Mouse (Mus musculus) neural tube, embryonic 11.5 days (tissue): ENCODE measurements around the gene Card14. TPM values are rescaled to one million over a fixed set of nuclear protein-coding genes. Genes with fewer than 3 reads are reported as not detected.
A peak's percentile ranks its signal among the peaks of the same experiment; 100 is the strongest.

Experiments
- ATAC-seq: fragments of 200-750 bp; cut with Nextera tagmentation; 2 replicates; pipeline ENCODE4 v1.8.0; 2017; ENCODE audit warnings: moderate number of reproducible peaks, mild to moderate bottlenecking, moderate TSS enrichment, moderate library complexity; ENCODE audit not compliant: insufficient read depth, low FRiP score, low TSS enrichment
- DNase-seq: peaks from one replicate; pipeline ENCODE4 v3.0.0-alpha.2; 2015; ENCODE audit warnings: low spot score
- H3K27ac ChIP-seq: fragments of 300-500 bp; sonication (generic); 2 replicates; pipeline ENCODE4 v1.5.1; 2014; ENCODE audit warnings: low read depth, mild to moderate bottlenecking, low read length
- H3K27me3 ChIP-seq: fragments of 300-500 bp; sonication (generic); 2 replicates; pipeline ENCODE4 v1.6.1; 2014; ENCODE audit warnings: mild to moderate bottlenecking, low read length, mixed read lengths; ENCODE audit not compliant: control insufficient read depth, insufficient read depth
- H3K36me3 ChIP-seq: fragments of 300-500 bp; sonication (generic); 2 replicates; pipeline ENCODE4 v1.6.1; 2014; ENCODE audit warnings: mild to moderate bottlenecking, low read length, moderate library complexity, mixed read lengths; ENCODE audit not compliant: control insufficient read depth, insufficient read depth
- H3K4me1 ChIP-seq: fragments of 300-500 bp; sonication (generic); 2 replicates; pipeline ENCODE4 v1.6.1; 2014; ENCODE audit warnings: low read length, mixed read lengths; ENCODE audit not compliant: control insufficient read depth, insufficient read depth
- H3K4me2 ChIP-seq: fragments of 300-500 bp; sonication (generic); 2 replicates; pipeline ENCODE4 v1.6.1; 2014; ENCODE audit warnings: low read depth, mild to moderate bottlenecking, moderate library complexity
- H3K4me3 ChIP-seq: fragments of 300-500 bp; sonication (generic); 2 replicates; pipeline ENCODE4 v1.5.1; 2014; ENCODE audit warnings: low read depth, low read length
- H3K9ac ChIP-seq: fragments of 300-500 bp; sonication (generic); 2 replicates; pipeline ENCODE4 v1.6.1; 2014; ENCODE audit warnings: mild to moderate bottlenecking, low read length
- H3K9me3 ChIP-seq: fragments of 300-500 bp; sonication (generic); 2 replicates; pipeline ENCODE4 v1.6.1; 2016; ENCODE audit warnings: low read length; ENCODE audit not compliant: control insufficient read depth
- WGBS: fragments of 180-500 bp; shearing (Covaris S2); extraction: QIAGEN DNeasy Blood & Tissue Kit; methylation state at CpG from one replicate; pipeline ENCODE4 v1.1.7; 2014; 5-methylcytosine and 5-hydroxymethylcytosine counted together
- polyA plus RNA-seq: library from polyadenylated mRNA; unstranded; fragments of >200 nt; fragmentation: Nextera tagmentation; extraction: Ambion mirVana; gene quantifications from 2 replicates; pipeline ENCODE4 v1.2.1, GENCODE M21; 2014

The Card14 gene
- polyA plus RNA-seq, 1 experiment from 2014 or later: not detected

DNA sequence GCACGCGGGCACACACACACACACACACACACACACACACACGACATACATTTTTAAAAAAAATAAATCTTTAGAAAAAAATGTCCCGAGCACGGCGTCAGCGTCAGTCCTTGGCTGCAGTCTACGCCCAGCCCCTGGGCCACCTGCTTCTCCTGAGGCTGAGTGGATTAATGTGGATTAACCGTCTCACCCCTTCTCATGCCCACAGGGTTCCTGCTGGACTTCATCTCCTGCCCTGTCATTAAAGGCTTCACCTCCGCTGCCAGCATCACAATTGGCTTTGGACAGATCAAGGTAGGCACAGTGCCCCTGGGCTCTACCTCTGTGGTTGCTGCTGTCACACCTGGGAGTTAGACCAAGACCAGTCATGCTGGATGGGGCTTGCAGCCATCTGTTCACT, 51.5 kb downstream of the Card14 start:
- DNase-seq (no peak), ATAC-seq (no peak)
- H3K27me3 ChIP-seq: no peaks in the 10 kb centered on the region
- no peak overlapping the region for H3K27ac ChIP-seq
- H3K9me3 ChIP-seq: no peaks in the 10 kb centered on the region
- H3K4me2 ChIP-seq: no peak overlapping the region
- no peak overlapping the region for H3K4me3 ChIP-seq
- no peak overlapping the region for H3K9ac ChIP-seq
- H3K4me1 ChIP-seq: peaks cover 22% of the 10 kb centered on the region
- 94% methylated on average over 10 of the region's 10 CpGs for WGBS
- no peaks in the 10 kb centered on the region for H3K36me3 ChIP-seq

DNA sequence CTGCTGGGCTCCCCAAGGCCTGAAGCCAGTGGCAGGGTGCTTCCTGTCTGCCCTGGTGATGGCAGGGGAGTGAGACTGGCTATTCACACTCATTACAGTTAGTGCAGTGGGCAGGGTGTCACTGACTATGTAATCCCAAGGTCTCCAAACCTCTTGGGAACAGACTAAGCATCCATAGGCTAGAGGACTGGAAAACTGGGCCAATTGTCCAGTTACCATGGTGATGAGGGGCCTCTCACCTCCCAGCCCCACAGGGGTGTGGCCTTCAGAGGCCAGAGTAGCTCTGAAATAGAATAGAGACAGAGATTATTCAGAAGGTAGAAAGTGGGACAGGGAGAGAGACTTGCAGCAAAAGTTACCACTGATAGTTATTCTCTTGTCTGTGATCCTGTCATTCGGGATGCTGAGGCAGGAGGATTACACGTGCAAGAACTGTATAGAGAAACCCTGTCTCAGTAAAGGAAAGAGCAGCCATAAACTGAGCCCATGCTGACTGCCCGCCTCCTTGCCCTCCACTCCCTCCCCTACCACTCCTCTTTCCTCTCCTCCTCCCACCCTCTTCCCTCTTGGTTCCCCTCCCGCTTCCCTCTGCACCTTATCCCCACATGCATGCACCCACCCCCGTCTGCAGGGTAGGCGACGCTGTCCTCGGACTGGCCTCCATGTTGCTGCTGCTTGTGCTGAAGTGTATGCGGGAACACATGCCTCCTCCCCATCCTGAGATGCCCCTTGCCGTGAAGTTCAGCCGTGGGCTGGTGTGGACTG, 55.4 kb downstream of the Card14 start:
- 26% methylated on average over 11 of the region's 11 CpGs for WGBS
- peak overlapping the region; percentile 22 for H3K9ac ChIP-seq
- H3K9me3 ChIP-seq: no peaks in the 10 kb centered on the region
- no peak overlapping the region for H3K27ac ChIP-seq
- H3K27me3 ChIP-seq: no peaks in the 10 kb centered on the region
- no peak for ATAC-seq
- H3K4me1 ChIP-seq: peaks cover 12% of the 10 kb centered on the region
- peak; percentile 28 for DNase-seq
- H3K4me2 ChIP-seq: peak overlapping the region; percentile 36
- no peak overlapping the region for H3K4me3 ChIP-seq
- H3K36me3 ChIP-seq: no peaks in the 10 kb centered on the region

DNA sequence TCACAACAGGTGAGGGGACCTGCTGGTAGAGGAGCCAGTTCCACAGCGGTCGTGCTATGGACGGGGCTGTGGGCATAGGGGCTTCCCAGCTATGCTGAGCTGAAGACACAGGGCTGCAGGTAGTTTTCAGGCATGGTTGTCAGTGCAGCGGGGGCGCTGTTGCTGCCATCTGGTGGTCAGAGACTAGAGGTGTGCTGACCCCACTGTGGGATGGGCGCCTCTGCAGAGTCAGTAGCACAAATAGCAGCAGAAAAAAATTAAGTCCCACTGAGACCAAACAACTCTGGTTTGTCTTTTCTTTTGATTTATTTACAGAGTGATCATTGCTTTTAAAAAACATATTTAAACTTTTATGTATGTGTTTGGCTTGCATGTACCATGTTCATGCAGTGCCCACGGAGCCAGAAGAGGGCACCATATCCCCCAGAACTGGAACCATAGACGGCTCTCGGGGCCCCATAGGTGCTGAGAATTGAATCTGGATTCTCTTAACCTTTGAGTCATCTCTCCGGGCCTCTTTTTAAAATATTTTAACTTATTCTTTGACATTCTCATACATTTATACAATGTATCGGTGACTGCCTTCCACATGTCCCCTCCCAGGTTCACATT, 56.1 kb downstream of the Card14 start:
- Histone ChIP-seq H3K27me3 (no peaks in the 10 kb centered on the region), H3K36me3 (no peaks in the 10 kb centered on the region), H3K4me2 (peak overlapping the region; percentile 36), H3K4me1 (peaks cover 12% of the 10 kb centered on the region), H3K9ac (peak overlapping the region; percentile 18; the same call in 1 of the 2 replicates), H3K27ac (no peak overlapping the region), H3K9me3 (no peaks in the 10 kb centered on the region), H3K4me3 (no peak overlapping the region)
- 28% methylated on average over 11 of the region's 11 CpGs for WGBS
- DNase-seq (peak; percentile 83), ATAC-seq (peak; percentile 61)

DNA sequence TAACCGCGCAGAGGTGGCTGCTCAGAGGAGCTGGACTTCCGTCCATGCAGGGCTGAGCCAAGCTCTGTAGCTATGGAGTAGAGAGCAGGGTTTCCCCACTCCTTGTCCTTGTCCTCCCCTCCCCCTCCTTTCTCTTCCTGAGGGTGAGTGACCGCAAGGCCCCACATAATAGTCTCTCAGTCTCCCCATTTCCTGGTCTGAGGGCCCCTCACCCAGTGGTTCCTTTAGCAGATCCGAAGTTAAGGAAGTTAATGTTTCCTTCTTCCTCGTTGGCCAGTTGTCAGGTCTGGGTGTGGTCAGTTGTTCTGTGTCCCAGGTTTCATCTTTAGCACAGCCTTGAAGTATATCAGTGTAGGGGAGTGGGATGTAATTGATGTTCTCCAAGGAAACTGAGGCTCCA, 67.9 kb downstream of the Card14 start:
- H3K27ac ChIP-seq: no peak overlapping the region
- H3K36me3 ChIP-seq: no peaks in the 10 kb centered on the region; the same call in 1 of the 2 replicates
- no peak for DNase-seq
- no peak for ATAC-seq
- H3K4me2 ChIP-seq: no peak overlapping the region
- H3K4me1 ChIP-seq: no peaks in the 10 kb centered on the region
- H3K9me3 ChIP-seq: no peaks in the 10 kb centered on the region
- H3K9ac ChIP-seq: no peak overlapping the region
- 84% methylated on average over 6 of the region's 6 CpGs for WGBS
- no peaks in the 10 kb centered on the region for H3K27me3 ChIP-seq
- no peak overlapping the region for H3K4me3 ChIP-seq

DNA sequence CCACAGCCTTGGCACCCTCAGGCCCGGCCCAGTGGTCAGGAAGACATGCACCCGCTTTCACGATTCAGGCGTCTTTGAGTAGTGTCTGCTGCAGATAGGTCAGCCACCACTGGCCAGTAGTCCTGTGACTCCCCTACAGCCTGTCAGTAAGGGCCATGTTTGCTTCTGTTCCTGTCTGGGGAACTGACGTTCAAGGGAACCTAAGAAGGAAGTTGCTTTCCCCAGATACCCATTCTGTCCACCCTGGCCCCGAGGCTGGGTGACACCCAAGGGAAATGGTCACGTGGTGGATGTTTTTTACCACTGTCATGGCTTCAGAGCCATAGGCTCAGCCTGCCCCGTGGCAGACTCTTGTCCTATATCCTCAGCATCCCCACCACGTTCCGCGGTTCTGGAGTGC, 69.8 kb downstream of the Card14 start:
- Histone ChIP-seq H3K27me3 (no peaks in the 10 kb centered on the region), H3K36me3 (no peaks in the 10 kb centered on the region; the same call in 1 of the 2 replicates), H3K27ac (no peak overlapping the region), H3K4me1 (no peaks in the 10 kb centered on the region), H3K4me3 (no peak overlapping the region), H3K9me3 (no peaks in the 10 kb centered on the region), H3K9ac (no peak overlapping the region), H3K4me2 (no peak overlapping the region)
- WGBS: 90% methylated on average over 11 of the region's 11 CpGs
- ATAC-seq: no peak
- no peak for DNase-seq

DNA sequence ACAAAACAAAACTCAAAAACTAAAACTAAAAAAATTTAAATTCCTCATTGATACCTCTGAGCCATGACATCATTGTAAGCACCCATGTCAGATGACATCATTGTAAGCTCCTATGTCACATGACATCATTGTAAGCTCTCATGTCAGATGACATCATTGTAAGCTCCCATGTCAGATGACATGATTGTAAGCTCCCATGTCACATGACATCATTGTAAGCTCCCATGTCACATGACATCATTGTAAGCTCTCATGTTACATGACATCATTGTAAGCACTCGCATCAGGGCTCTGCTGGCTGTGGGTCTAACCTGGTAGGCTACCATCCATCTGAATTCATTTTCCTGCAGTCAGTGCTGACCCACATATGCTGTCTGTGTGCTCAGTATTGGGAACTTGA, 71.0 kb downstream of the Card14 start:
- Histone ChIP-seq H3K9me3 (no peaks in the 10 kb centered on the region), H3K27ac (no peak overlapping the region), H3K4me3 (no peak overlapping the region), H3K4me1 (no peaks in the 10 kb centered on the region), H3K4me2 (no peak overlapping the region), H3K36me3 (no peaks in the 10 kb centered on the region; the same call in 1 of the 2 replicates), H3K9ac (no peak overlapping the region), H3K27me3 (no peaks in the 10 kb centered on the region)
- DNase-seq: no peak
- ATAC-seq: no peak
- WGBS: 86% methylated on average over 1 of the region's 1 CpGs

DNA sequence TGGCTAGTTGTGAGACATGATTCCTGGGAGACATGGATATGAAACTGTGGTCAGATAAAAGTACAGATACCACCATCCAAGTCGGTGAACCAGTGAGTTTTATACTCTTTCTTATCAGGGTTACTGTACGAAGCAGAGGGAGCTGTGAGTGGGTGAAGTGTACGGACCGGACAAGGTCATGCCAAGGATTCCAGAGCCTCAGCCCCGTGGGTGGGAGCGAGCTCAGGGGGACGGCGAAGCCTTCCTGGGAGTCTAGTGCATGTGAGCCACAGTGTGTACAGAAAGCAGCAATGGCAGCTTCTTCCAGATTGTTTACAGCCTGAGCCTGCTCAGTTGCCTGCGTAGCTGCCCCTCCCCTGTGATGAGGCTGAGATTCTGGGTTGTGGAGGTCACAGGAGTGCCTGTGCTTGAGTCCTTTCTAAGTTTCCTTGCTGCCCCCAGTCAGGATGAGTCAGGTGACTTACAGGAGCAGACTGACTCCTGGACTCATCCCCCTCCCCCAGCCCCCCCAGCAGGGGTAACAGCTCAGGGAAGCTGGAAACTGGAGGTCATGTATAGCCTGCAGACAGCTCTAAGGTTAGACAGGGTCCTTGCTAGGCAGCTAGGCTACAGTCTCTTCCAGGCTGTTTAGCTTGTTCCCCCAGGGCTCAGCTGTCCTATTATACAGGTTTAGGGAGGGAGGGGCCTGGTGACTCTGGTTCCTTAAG, 74.2 kb downstream of the Card14 start:
- no peaks in the 10 kb centered on the region; the same call in 1 of the 2 replicates for H3K36me3 ChIP-seq
- H3K4me2 ChIP-seq: no peak overlapping the region
- H3K4me1 ChIP-seq: no peaks in the 10 kb centered on the region
- DNase-seq (no peak), ATAC-seq (no peak)
- H3K27me3 ChIP-seq: no peaks in the 10 kb centered on the region
- no peak overlapping the region for H3K4me3 ChIP-seq
- H3K9ac ChIP-seq: no peak overlapping the region
- no peaks in the 10 kb centered on the region for H3K9me3 ChIP-seq
- H3K27ac ChIP-seq: no peak overlapping the region
- WGBS: 90% methylated on average over 9 of the region's 9 CpGs

DNA sequence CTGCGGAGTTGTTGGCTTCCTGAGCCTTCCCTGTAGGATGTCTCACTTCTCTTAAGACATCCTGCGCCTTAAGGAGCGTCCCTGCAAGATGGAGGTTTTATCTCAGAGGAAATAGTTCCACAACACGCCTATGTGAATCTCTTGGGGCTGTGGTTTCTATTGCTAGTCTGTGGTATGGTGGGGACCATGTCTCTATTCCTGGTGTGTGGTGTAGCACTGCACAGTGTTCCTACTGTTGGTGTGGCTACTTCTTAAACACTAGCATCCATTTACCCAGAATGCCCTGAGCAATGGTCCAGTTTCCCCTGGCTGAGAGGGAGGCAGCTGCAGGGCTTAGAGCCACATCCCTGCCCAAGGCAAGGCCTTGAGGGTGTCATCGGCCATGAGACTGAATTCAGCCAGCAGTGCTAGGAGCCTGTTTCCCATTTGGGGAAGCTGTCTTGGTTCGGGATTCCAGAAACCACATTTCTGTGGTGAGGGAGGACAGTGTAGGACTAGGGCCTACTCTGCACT, 74.8 kb downstream of the Card14 start:
- ATAC-seq: no peak
- no peaks in the 10 kb centered on the region; the same call in 1 of the 2 replicates for H3K36me3 ChIP-seq
- no peak for DNase-seq

More for the DNA sequence above, 74.8 kb downstream of the Card14 start:
- Histone ChIP-seq H3K4me2 (no peak overlapping the region), H3K4me3 (no peak overlapping the region), H3K9ac (no peak overlapping the region), H3K27ac (no peak overlapping the region), H3K4me1 (no peaks in the 10 kb centered on the region), H3K27me3 (no peaks in the 10 kb centered on the region), H3K9me3 (no peaks in the 10 kb centered on the region)
- WGBS: 82% methylated on average over 6 of the region's 6 CpGs
